Comparison of ENCODE assay signal across 7 mouse cellular contexts in genomic region chr14:20451302-20451701, GRCm38 (mm10). TPM values are rescaled to one million over a fixed set of nuclear protein-coding genes. Genes with fewer than 3 reads are reported as not detected.
DNase-seq lines count a peak whose midpoint lies in the region; ATAC-seq and TF ChIP-seq lines count a peak whose summit lies in the region.

No protein-coding gene starts in this region.

- no peak for DNase-seq in liver, adult 2 months (ENCODE audit: extremely low read depth, low read depth, low spot score)
- DNase-seq in liver: no peak
- no peak for DNase-seq in limb, embryonic 11.5 days (ENCODE audit: low spot score)
- DNase-seq in retina, embryonic 14.5 days (ENCODE audit: low spot score): peak; percentile 13
- DNase-seq in gastrocnemius, postnatal 10 days: no peak
- DNase-seq in right cerebral cortex, postnatal 14 days: no peak

- peaks cover 10% of the 10 kb centered on the region for H3K36me3 ChIP-seq in liver, adult 2 months (ENCODE audit: control insufficient read depth, insufficient read depth, low read length)
- no peaks in the 10 kb centered on the region for H3K36me3 ChIP-seq in limb, embryonic 11.5 days (ENCODE audit: control insufficient read depth, insufficient read depth, low read length)

- no peak for TF ChIP-seq POLR2A in liver, adult 2 months (IDR thresholded peaks at IDR 0.05; ENCODE audit: extremely low read depth, insufficient read depth, low read length)

- peak overlapping the region; percentile 33; the same call in 1 of the 2 replicates for H3K9ac ChIP-seq in liver, adult 2 months (ENCODE audit: low read depth, low read length)
- H3K9ac ChIP-seq in limb, embryonic 11.5 days (ENCODE audit: low read length): no peak overlapping the region

- no peaks in the 10 kb centered on the region for H3K9me3 ChIP-seq in limb, embryonic 11.5 days (ENCODE audit: control insufficient read depth, low read length)

- 0 out of 2 replicates have a peak overlapping the region, but pooled peaks have one; percentile 45 for H3K4me3 ChIP-seq in liver, adult 2 months (ENCODE audit: insufficient read depth, low read depth, low read length)
- peak overlapping the region; percentile 23; the same call in 1 of the 2 replicates for H3K4me3 ChIP-seq in limb, embryonic 11.5 days (ENCODE audit: low read depth, low read length)

- no peaks in the 10 kb centered on the region for H3K27me3 ChIP-seq in liver, adult 2 months (ENCODE audit: control insufficient read depth, insufficient read depth, low read length)
- H3K27me3 ChIP-seq in limb, embryonic 11.5 days (ENCODE audit: control insufficient read depth, insufficient read depth, low read length): no peaks in the 10 kb centered on the region

- H3K4me2 ChIP-seq in limb, embryonic 11.5 days (ENCODE audit: low read depth, severe bottlenecking): peak overlapping the region; percentile 68

- no peak overlapping the region for H3K27ac ChIP-seq in liver, adult 2 months (replicated peaks; ENCODE audit: insufficient read depth, low read depth, low read length)
- H3K27ac ChIP-seq in limb, embryonic 11.5 days (replicated peaks; ENCODE audit: low read depth, low read length): no peak overlapping the region

- H3K79me2 ChIP-seq in liver, adult 2 months (ENCODE audit: control insufficient read depth, insufficient read depth, low read length): no peaks in the 10 kb centered on the region

- TF ChIP-seq CTCF in liver, adult 2 months (IDR thresholded peaks at IDR 0.05; ENCODE audit: low read depth, low read length): no peak

- 15% methylated on average over 2 of the region's 2 CpGs for WGBS in liver, adult 2 months
- WGBS in limb, embryonic 11.5 days: 12% methylated on average over 2 of the region's 2 CpGs

- peak; percentile 44 for ATAC-seq in erythroid progenitor cell, adult 5-6 weeks (replicated peaks; ENCODE audit: low FRiP score, poor library complexity, severe bottlenecking)
- no peak for ATAC-seq in limb, embryonic 11.5 days (ENCODE audit: insufficient number of reproducible peaks, low FRiP score, low TSS enrichment, low read depth)

- no peaks in the 10 kb centered on the region for H3K4me1 ChIP-seq in liver, adult 2 months (ENCODE audit: control insufficient read depth, insufficient read depth, low read length)
- H3K4me1 ChIP-seq in limb, embryonic 11.5 days (ENCODE audit: control insufficient read depth, insufficient read depth, low read length): no peaks in the 10 kb centered on the region

RNA-seq across cellular contexts. Expression of gene Cfap70, which starts 0.7 kb away (rescaled TPM):
- total RNA-seq in liver, adult 2 months (2014; rRNA removed): under 0.01 TPM in 1 of 2 replicates, not detected in the other
- not detected in 2 replicates for polyA plus RNA-seq in liver, adult 2 months (2012; rRNA removed)
- total RNA-seq in erythroid progenitor cell, adult 5-6 weeks (2015; ENCODE audit: low replicate concordance): not detected in 2 replicates
- not detected in 2 replicates for total RNA-seq in erythroid progenitor cell, adult 5-6 weeks (2017; ENCODE audit: low replicate concordance)
- polyA plus RNA-seq in limb, embryonic 11.5 days (2014; fragmentation: Nextera tagmentation; extraction: Ambion mirVana): 0.18 and 0.23 TPM in 2 replicates
- under 1 TPM; 0.23 to 0.25 TPM for total RNA-seq in gastrocnemius, postnatal 10 days (2021)

RNA-seq across cellular contexts. Expression of gene Anxa7, which starts 28.6 kb away (rescaled TPM):
- 92.6 and 103 TPM in 2 replicates for total RNA-seq in liver, adult 2 months (2014; rRNA removed)
- 42.8 and 59.6 TPM in 2 replicates for polyA plus RNA-seq in liver, adult 2 months (2012; rRNA removed)
- 59.9 and 88.3 TPM in 2 replicates for total RNA-seq in erythroid progenitor cell, adult 5-6 weeks (2015; ENCODE audit: low replicate concordance)
- total RNA-seq in erythroid progenitor cell, adult 5-6 weeks (2017; ENCODE audit: low replicate concordance): 60.6 and 79.3 TPM in 2 replicates
- 25.1 and 26.2 TPM in 2 replicates for polyA plus RNA-seq in limb, embryonic 11.5 days (2014; fragmentation: Nextera tagmentation; extraction: Ambion mirVana)
- total RNA-seq in gastrocnemius, postnatal 10 days (2021): 10 to 100 TPM; 29.0 to 39.0 TPM

RNA-seq across cellular contexts. Expression of gene Mss51, which starts 45.4 kb away (rescaled TPM):
- 0.18 and 0.20 TPM in 2 replicates for total RNA-seq in liver, adult 2 months (2014; rRNA removed)
- polyA plus RNA-seq in liver, adult 2 months (2012; rRNA removed): 0.10 and 0.16 TPM in 2 replicates
- total RNA-seq in erythroid progenitor cell, adult 5-6 weeks (2015; ENCODE audit: low replicate concordance): 8.0 and 20.2 TPM in 2 replicates
- 5.6 and 15.4 TPM in 2 replicates for total RNA-seq in erythroid progenitor cell, adult 5-6 weeks (2017; ENCODE audit: low replicate concordance)
- 1.7 and 1.8 TPM in 2 replicates for polyA plus RNA-seq in limb, embryonic 11.5 days (2014; fragmentation: Nextera tagmentation; extraction: Ambion mirVana)
- total RNA-seq in gastrocnemius, postnatal 10 days (2021): 1 to 10 TPM; 3.9 to 7.0 TPM

RNA-seq across cellular contexts. Expression of gene Mrps16, which starts 57.9 kb away (rescaled TPM):
- total RNA-seq in liver, adult 2 months (2014; rRNA removed): 24.9 and 29.4 TPM in 2 replicates
- polyA plus RNA-seq in liver, adult 2 months (2012; rRNA removed): 26.7 and 29.2 TPM in 2 replicates
- 9.2 and 20.2 TPM in 2 replicates for total RNA-seq in erythroid progenitor cell, adult 5-6 weeks (2015; ENCODE audit: low replicate concordance)
- 6.9 and 15.9 TPM in 2 replicates for total RNA-seq in erythroid progenitor cell, adult 5-6 weeks (2017; ENCODE audit: low replicate concordance)
- polyA plus RNA-seq in limb, embryonic 11.5 days (2014; fragmentation: Nextera tagmentation; extraction: Ambion mirVana): 82.0 and 86.3 TPM in 2 replicates
- total RNA-seq in gastrocnemius, postnatal 10 days (2021): 10 to 100 TPM; 47.1 to 50.9 TPM
